Mouse (Mus musculus): ENCODE results near the gene Pde4c. TPM values are rescaled to one million over a fixed set of nuclear protein-coding genes. Genes with fewer than 3 reads are reported as not detected.
A peak's percentile ranks its signal among the peaks of the same experiment; 100 is the strongest.

Pde4c gene
- total RNA-seq, 2 experiments from 2014 or later, result 0.74 to 1.0 TPM

GRCm38 (mm10) chr8:70790846-70791245 lies 67.3 kb downstream of the Pde4c start:
- DNase-seq, result no peak

GRCm38 (mm10) chr8:70791294-70791701 lies 67.8 kb downstream of the Pde4c start:
- no peak for DNase-seq

GRCm38 (mm10) chr8:70791975-70792691 lies 68.6 kb downstream of the Pde4c start:
- DNase-seq, result peak; percentile 98

GRCm38 (mm10) chr8:70792700-70793099 lies 69.2 kb downstream of the Pde4c start:
- DNase-seq, result no peak

- DNase-seq, result no peak
Observed at GRCm38 (mm10) chr8:70794215-70794614, 70.7 kb downstream of the Pde4c start.

GRCm38 (mm10) chr8:70795370-70795769 lies 71.8 kb downstream of the Pde4c start:
- no peak for DNase-seq

GRCm38 (mm10) chr8:70796403-70797080 lies 73.0 kb downstream of the Pde4c start:
- DNase-seq, result peak; percentile 85

- peak; percentile 80 for DNase-seq
Observed at GRCm38 (mm10) chr8:70797081-70798070, 73.9 kb downstream of the Pde4c start.

GRCm38 (mm10) chr8:70798281-70798680 lies 74.8 kb downstream of the Pde4c start:
- no peak for DNase-seq

- no peak for DNase-seq
Observed at GRCm38 (mm10) chr8:70800648-70801047, 77.1 kb downstream of the Pde4c start.

Small RNAs within 50 kb of the gene (microRNA-seq; reads per million reads assigned to microRNA genes)
- 0 to 0.61 reads per million in 2 experiments for gene Mir7240

Other genes with a start within 250 kb of the Pde4c start
- gene Klhl26, start 246.8 kb upstream of the Pde4c start, total RNA-seq (2021), result 1 to 10 TPM; 8.2 to 9.2 TPM
- not detected for gene Tmem59l, start 236.4 kb upstream of the Pde4c start, total RNA-seq (2021)
- under 1 TPM in 1 of 2 experiments, not detected in 1; 0.55 TPM for gene Crlf1, start 230.6 kb upstream of the Pde4c start, total RNA-seq (2021)
- gene Rex1bd, start 217.0 kb upstream of the Pde4c start, total RNA-seq (2021), result 100 to 1,000 TPM in 1 of 2 experiments, 10 to 100 TPM in 1; 96.9 to 109 TPM
- gene Uba52, start 212.9 kb upstream of the Pde4c start, total RNA-seq (2021), result 1,000 to 10,000 TPM; 1,698 to 1,707 TPM
- gene Fkbp8, start 196.0 kb upstream of the Pde4c start, total RNA-seq (2021), result 100 to 1,000 TPM; 204 to 207 TPM
- 10 to 100 TPM; 67.5 to 76.9 TPM for gene Kxd1, start 195.8 kb upstream of the Pde4c start, total RNA-seq (2021)
- gene Ell, start 184.3 kb upstream of the Pde4c start, total RNA-seq (2021), result 10 to 100 TPM; 16.7 to 17.6 TPM
- 10 to 100 TPM; 38.9 to 41.6 TPM for gene Isyna1, start 129.3 kb upstream of the Pde4c start, total RNA-seq (2021)
- gene Ssbp4, start 114.8 kb upstream of the Pde4c start, total RNA-seq (2021), result 10 to 100 TPM; 73.8 to 78.5 TPM
- gene Lrrc25, start 107.6 kb upstream of the Pde4c start, total RNA-seq (2021), result 1 to 10 TPM; 1.1 to 1.5 TPM
- 1 to 10 TPM; 2.7 to 3.5 TPM for gene Gdf15, start 91.3 kb upstream of the Pde4c start, total RNA-seq (2021)
- 10 to 100 TPM; 32.2 to 38.4 TPM for gene Pgpep1, start 63.3 kb upstream of the Pde4c start, total RNA-seq (2021)
- gene Lsm4, start 50.5 kb upstream of the Pde4c start, total RNA-seq (2021), result 100 to 1,000 TPM; 107 to 120 TPM
- 100 to 1,000 TPM; 254 to 261 TPM for gene Jund, start 24.8 kb upstream of the Pde4c start, total RNA-seq (2021)
- under 1 TPM; 0.10 to 0.11 TPM for gene Iqcn, start 20.3 kb upstream of the Pde4c start, total RNA-seq (2021)
- not detected for gene Gm3336, start 5.2 kb upstream of the Pde4c start, total RNA-seq (2021)
- 10 to 100 TPM; 27.3 to 28.7 TPM for gene Rab3a, start 31.0 kb downstream of the Pde4c start, total RNA-seq (2021)
- gene Mpv17l2, start 37.2 kb downstream of the Pde4c start, total RNA-seq (2021), result 10 to 100 TPM; 35.8 to 37.9 TPM
- gene Pik3r2, start 53.0 kb downstream of the Pde4c start, total RNA-seq (2021), result 10 to 100 TPM; 36.0 to 39.2 TPM
- gene Mast3, start 81.3 kb downstream of the Pde4c start, total RNA-seq (2021), result 1 to 10 TPM; 8.4 to 8.9 TPM
- gene Il12rb1, start 84.7 kb downstream of the Pde4c start, total RNA-seq (2021), result under 1 TPM in 1 of 2 experiments, not detected in 1; 0.12 TPM
- 1 to 10 TPM; 5.1 to 7.5 TPM for gene Arrdc2, start 116.0 kb downstream of the Pde4c start, total RNA-seq (2021)
- 1 to 10 TPM; 2.5 to 3.0 TPM for gene Kcnn1, start 139.5 kb downstream of the Pde4c start, total RNA-seq (2021)
- 10 to 100 TPM; 42.6 to 46.2 TPM for gene Ccdc124, start 150.2 kb downstream of the Pde4c start, total RNA-seq (2021)
- under 1 TPM in 1 of 2 experiments, not detected in 1; 0.11 TPM for gene Slc5a5, start 169.0 kb downstream of the Pde4c start, total RNA-seq (2021)
- gene Rpl18a, start 173.7 kb downstream of the Pde4c start, total RNA-seq (2021), result 1,000 to 10,000 TPM; 1,266 to 1,294 TPM
- gene Map1s, start 182.2 kb downstream of the Pde4c start, total RNA-seq (2021), result 10 to 100 TPM; 35.2 to 36.0 TPM